Mouse (Mus musculus) spleen, adult 2 months (tissue): Measurements from ENCODE around the gene Maf. TPM values are rescaled to one million over a fixed set of nuclear protein-coding genes. Genes with fewer than 3 reads are reported as not detected.

Experiments
- DNase-seq, 2 experiments: peaks; one replicate each; pipeline versions ENCODE4 v3.0.0 to v3.0.0-alpha.2; 2012 to 2021; ENCODE audit warnings: low spot score in 2 of 2, low read depth in 1 of 2
- H3K27ac ChIP-seq: fragments of 200-500 bp; 2 replicates; pipeline ENCODE4 v1.5.1; 2012; ENCODE audit warnings: low read length, inconsistent platforms; ENCODE audit not compliant: insufficient read depth
- H3K27me3 ChIP-seq: fragments of 200-500 bp; 2 replicates; pipeline ENCODE4 v1.6.1; 2012; ENCODE audit warnings: mild to moderate bottlenecking, moderate library complexity, low read length, inconsistent platforms; ENCODE audit not compliant: control insufficient read depth, insufficient read depth
- H3K36me3 ChIP-seq: fragments of 200-500 bp; 2 replicates; pipeline ENCODE4 v1.6.1; 2012; ENCODE audit warnings: mild to moderate bottlenecking, low read length, inconsistent platforms; ENCODE audit not compliant: control insufficient read depth, insufficient read depth
- H3K4me1 ChIP-seq: fragments of 200-500 bp; 2 replicates; pipeline ENCODE4 v1.6.1; 2011; ENCODE audit warnings: inconsistent platforms; ENCODE audit not compliant: control insufficient read depth, insufficient read depth, insufficient read length
- H3K4me3 ChIP-seq: fragments of 200-500 bp; 2 replicates; pipeline ENCODE4 v1.5.1; 2011; ENCODE audit warnings: mild to moderate bottlenecking, inconsistent platforms; ENCODE audit not compliant: insufficient read depth, insufficient read length; ENCODE audit errors: extremely low read depth
- CTCF ChIP-seq: fragments of 200-500 bp; IDR thresholded peaks from 2 replicates; pipeline ENCODE4 v1.5.1; 2011; ENCODE audit warnings: mild to moderate bottlenecking, inconsistent platforms; ENCODE audit not compliant: insufficient read depth, insufficient read length, insufficient replicate concordance; ENCODE audit errors: extremely low read depth
- POLR2A ChIP-seq: fragments of 200-500 bp; IDR thresholded peaks from 2 replicates; pipeline ENCODE4 v1.6.1; 2011; ENCODE audit warnings: low read depth, low read length, inconsistent platforms
- WGBS: fragments of 180-500 bp; shearing (Covaris S2); methylation state at CpG from one replicate; pipeline ENCODE4 v1.1.7; 2018; 5-methylcytosine and 5-hydroxymethylcytosine counted together
- polyA plus RNA-seq: library from polyadenylated mRNA; depleted of rRNA; stranded (reverse); fragments of >200 nt; gene quantifications from 2 replicates; pipeline ENCODE4 v1.2.3, GENCODE M21; 2012

Maf gene
- polyA plus RNA-seq, 1 experiment: 16.6 TPM

DNA sequence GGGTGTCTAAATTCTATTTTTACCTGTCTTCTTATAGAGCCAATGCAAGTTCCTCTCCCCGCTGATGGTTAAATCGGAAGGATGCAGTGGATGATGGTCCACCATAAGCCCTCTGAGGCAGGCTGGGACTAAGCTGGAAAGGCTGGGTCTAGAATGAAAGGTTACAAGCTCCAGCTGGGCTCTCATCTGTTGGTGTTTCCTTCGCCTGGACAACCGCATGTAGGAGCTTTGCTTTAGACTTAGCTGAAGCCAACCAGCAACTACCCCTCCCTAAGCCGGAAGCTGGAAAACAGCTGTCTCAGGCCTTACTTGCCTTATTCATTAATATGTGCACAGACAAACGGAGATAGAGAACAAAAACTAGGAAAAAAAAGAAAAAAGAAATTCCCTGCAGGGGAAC, 70.8 kb downstream of the Maf start:
- DNase-seq: no peak
- WGBS: 88% methylated on average over 6 of the region's 6 CpGs
- Histone ChIP-seq H3K4me3 (no peak overlapping the region), H3K27me3 (no peaks in the 10 kb centered on the region), H3K27ac (no peak overlapping the region), H3K36me3 (no peaks in the 10 kb centered on the region), H3K4me1 (no peaks in the 10 kb centered on the region)
- no peak for TF ChIP-seq CTCF
- no peak for TF ChIP-seq POLR2A
